Mouse (Mus musculus): ENCODE measurements around the gene Rps19bp1.

Rps19bp1 gene

GRCm38 (mm10) chr15:80219211-80219610 lies 44.9 kb downstream of the Rps19bp1 start:
- DNase-seq (ENCODE audit: low spot score) = peak; percentile 64

GRCm38 (mm10) chr15:80217476-80217875 lies 46.6 kb downstream of the Rps19bp1 start:
- no peak for DNase-seq (ENCODE audit: low spot score)

GRCm38 (mm10) chr15:80216480-80216820 lies 47.7 kb downstream of the Rps19bp1 start:
- no peak for DNase-seq (ENCODE audit: low spot score)

- DNase-seq (ENCODE audit: low spot score) = peak; percentile 37
Observed at GRCm38 (mm10) chr15:80215716-80216479, 48.2 kb downstream of the Rps19bp1 start.

- DNase-seq (ENCODE audit: low spot score) = no peak
Observed at GRCm38 (mm10) chr15:80213688-80214087, 50.4 kb downstream of the Rps19bp1 start.
